Comparison of ENCODE assay signal across 28 mouse cellular contexts in genomic region chr4:59160959-59161670, GRCm38 (mm10). TPM values are rescaled to one million over a fixed set of nuclear protein-coding genes. Genes with fewer than 3 reads are reported as not detected.
DNase-seq lines count a peak whose midpoint lies in the region; ATAC-seq and TF ChIP-seq lines count a peak whose summit lies in the region.
"Had no signal": no experiment of that assay in that cellular context is flagged by ENCODE, and none has a peak within 500 bp of the region (broad histone marks: within the 10 kb centered on the region; RNA-seq: fewer than 3 reads in every experiment).

No protein-coding gene starts in this region.

- H3K4me2 ChIP-seq in lung, embryonic 16.5 days (ENCODE audit: low read depth, low read length) = no peak overlapping the region
- H3K4me2 ChIP-seq: embryonic facial prominence, embryonic 15.5 days; heart, embryonic 12.5 days; hindbrain, embryonic 14.5 days; intestine, embryonic 15.5 days had no signal

- no peaks in the 10 kb centered on the region for H3K27me3 ChIP-seq in heart, embryonic 10.5 days (ENCODE audit: insufficient read depth, poor library complexity, severe bottlenecking)
- no peaks in the 10 kb centered on the region for H3K27me3 ChIP-seq in lung, embryonic 16.5 days (ENCODE audit: control insufficient read depth, insufficient read depth, low read depth, low read length)
- H3K27me3 ChIP-seq: embryonic facial prominence, embryonic 15.5 days; heart, embryonic 12.5 days; intestine, embryonic 15.5 days; Patski had no signal

- no peaks in the 10 kb centered on the region for H3K36me3 ChIP-seq in heart, embryonic 10.5 days
- H3K36me3 ChIP-seq in lung, embryonic 16.5 days (ENCODE audit: control insufficient read depth, insufficient read depth, low read length) = no peaks in the 10 kb centered on the region
- H3K36me3 ChIP-seq: embryonic facial prominence, embryonic 15.5 days; forebrain, embryonic 10.5 days; heart, embryonic 12.5 days; hindbrain, embryonic 10.5 days; intestine, embryonic 15.5 days had no signal

- H3K9me3 ChIP-seq in heart, embryonic 10.5 days = no peaks in the 10 kb centered on the region
- H3K9me3 ChIP-seq in lung, embryonic 16.5 days (ENCODE audit: control insufficient read depth, low read length) = no peaks in the 10 kb centered on the region
- H3K9me3 ChIP-seq: embryonic facial prominence, embryonic 15.5 days; forebrain, embryonic 10.5 days; heart, embryonic 12.5 days; hindbrain, embryonic 10.5 days; intestine, embryonic 15.5 days had no signal

- H3K4me3 ChIP-seq in heart, embryonic 10.5 days = no peak overlapping the region
- H3K4me3 ChIP-seq in lung, embryonic 16.5 days (ENCODE audit: low read length) = no peak overlapping the region
- H3K4me3 ChIP-seq in lung, adult 2 months (replicated peaks; ENCODE audit: extremely low read depth, low read depth, low read length) = no peak overlapping the region
- no peak overlapping the region for H3K4me3 ChIP-seq in gastrocnemius, adult 2 months
- H3K4me3 ChIP-seq: embryonic facial prominence, embryonic 15.5 days; erythroblast, embryonic 14.5 days; forebrain, embryonic 10.5 days; heart, embryonic 12.5 days; hindbrain, embryonic 10.5 days; intestine, embryonic 15.5 days had no signal

- no peak overlapping the region for H3K9ac ChIP-seq in lung, embryonic 16.5 days (ENCODE audit: low read length)
- H3K9ac ChIP-seq: embryonic facial prominence, embryonic 15.5 days; heart, embryonic 12.5 days; hindbrain, embryonic 14.5 days; intestine, embryonic 15.5 days had no signal

- peaks cover 24% of the 10 kb centered on the region for H3K4me1 ChIP-seq in heart, embryonic 10.5 days
- peaks cover 10% of the 10 kb centered on the region for H3K4me1 ChIP-seq in lung, embryonic 16.5 days (replicated peaks; ENCODE audit: control insufficient read depth, insufficient read depth, low read length)
- H3K4me1 ChIP-seq in lung, adult 2 months (ENCODE audit: control insufficient read depth, insufficient read depth, low read length) = peaks cover 11% of the 10 kb centered on the region
- H3K4me1 ChIP-seq: hindbrain, embryonic 10.5 days had no signal

- 0 out of 2 replicates have a peak overlapping the region, but pooled peaks have one; percentile 38 for H3K27ac ChIP-seq in heart, embryonic 10.5 days
- peak overlapping the region; percentile 57 for H3K27ac ChIP-seq in lung, embryonic 16.5 days (ENCODE audit: low read length)
- no peak overlapping the region for H3K27ac ChIP-seq in gastrocnemius, adult 2 months
- H3K27ac ChIP-seq: embryonic facial prominence, embryonic 15.5 days; forebrain, embryonic 10.5 days; hindbrain, embryonic 10.5 days; hindbrain, embryonic 14.5 days; intestine, embryonic 15.5 days had no signal

- intact Hi-C loops in gastrocnemius, adult 2 months (cut with DNase I) = no loop called here

- TF ChIP-seq CTCF in lung, adult 2 months (IDR thresholded peaks at IDR 0.05; ENCODE audit: insufficient read depth, low read length) = no peak
- TF ChIP-seq CTCF in gastrocnemius, adult 2 months (IDR thresholded peaks at IDR 0.05) = no peak

- peak; percentile 91 for ATAC-seq in lung, embryonic 16.5 days (ENCODE audit: low read depth)
- ATAC-seq: activated CD4-positive, CD25-positive, alpha-beta regulatory T cell, adult 4 months; forebrain, embryonic 14.5 days; intestine, embryonic 15.5 days; Patski had no signal

- peak; percentile 69 for DNase-seq in adrenal gland, adult 2 months
- no peak for DNase-seq in adrenal gland, adult 18-20 months (ENCODE audit: low spot score in 2 of 2)
- DNase-seq in heart, embryonic 10.5 days (ENCODE audit: low spot score) = no peak
- no peak for DNase-seq in heart, adult 9 months (ENCODE audit: low spot score in 2 of 2)
- DNase-seq in lung, adult 2 months = no peak
- peak; percentile 39 for DNase-seq in Muller cell, postnatal 12 days (ENCODE audit: inconsistent ontology term)
- DNase-seq in gastrocnemius, adult 2 months = no peak
- DNase-seq: cerebellum, adult 18-20 months; cerebellum, adult 9-11 months; cerebellum, postnatal 36 days; gastrocnemius, postnatal 10 days; heart, adult 18-20 months had no signal

- TF ChIP-seq POLR2A in lung, adult 2 months (IDR thresholded peaks at IDR 0.05; ENCODE audit: borderline replicate concordance, extremely low read depth, low read depth, low read length) = no peak

- WGBS in heart, embryonic 10.5 days = 38% methylated on average over 8 of the region's 8 CpGs
- 38% methylated on average over 8 of the region's 8 CpGs for WGBS in lung, embryonic 16.5 days
- 67% methylated on average over 8 of the region's 8 CpGs for WGBS in lung, adult 2 months

RNA-seq across cellular contexts. Expression of gene AI481877, which starts 22.3 kb away (rescaled TPM):
- total RNA-seq in adrenal gland, adult 2 months (2021) = not detected
- not detected in 2 replicates for polyA plus RNA-seq in adrenal gland, adult 2 months (2012; rRNA removed)
- not detected for total RNA-seq in adrenal gland, adult 18-20 months (2021)
- not detected in 2 replicates for polyA plus RNA-seq in heart, embryonic 10.5 days (2016; fragmentation: Nextera tagmentation; extraction: Ambion mirVana)
- not detected in 2 replicates for polyA plus RNA-seq in lung, embryonic 16.5 days (2015; fragmentation: Nextera tagmentation; extraction: Ambion mirVana)
- 0.07 TPM in 1 of 2 replicates, not detected in the other for polyA plus RNA-seq in lung, adult 2 months (2012; rRNA removed)
- not detected for total RNA-seq in gastrocnemius, adult 2 months (2021)
- total RNA-seq: gastrocnemius, postnatal 10 days; gastrocnemius, postnatal 4 days; heart, adult 18-20 months; heart, postnatal 25 days; MEL had no signal
- polyA plus RNA-seq: activated CD4-positive, CD25-positive, alpha-beta regulatory T cell, adult 4 months; C2C12; embryonic facial prominence, embryonic 15.5 days; erythroblast, embryonic 14.5 days; forebrain, embryonic 10.5 days; forebrain, embryonic 14.5 days; heart, embryonic 12.5 days; heart, embryonic 16.5 days; hindbrain, embryonic 10.5 days; hindbrain, embryonic 14.5 days; intestine, embryonic 15.5 days had no signal

RNA-seq across cellular contexts. Expression of gene Ugcg, which starts 27.9 kb away (rescaled TPM):
- total RNA-seq in adrenal gland, adult 2 months (2021) = 10 to 100 TPM; 26.5 to 44.3 TPM
- 41.7 and 49.9 TPM in 2 replicates for polyA plus RNA-seq in adrenal gland, adult 2 months (2012; rRNA removed)
- total RNA-seq in adrenal gland, adult 18-20 months (2021) = 10 to 100 TPM; 31.7 to 32.0 TPM
- polyA plus RNA-seq in heart, embryonic 10.5 days (2016; fragmentation: Nextera tagmentation; extraction: Ambion mirVana) = 8.2 and 9.7 TPM in 2 replicates
- 9.7 and 10.5 TPM in 2 replicates for polyA plus RNA-seq in lung, embryonic 16.5 days (2015; fragmentation: Nextera tagmentation; extraction: Ambion mirVana)
- polyA plus RNA-seq in lung, adult 2 months (2012; rRNA removed) = 28.7 and 42.2 TPM in 2 replicates
- total RNA-seq in gastrocnemius, adult 2 months (2021) = 1 to 10 TPM; 7.6 to 9.1 TPM

Comparison
In these comparisons a context has a peak if more than half of its experiments do, and no peak if none do; other contexts are left out.
1. DNase-seq: peak in adrenal gland, adult 2 months (single experiment) and Muller cell, postnatal 12 days (single experiment); none in adrenal gland, adult 18-20 months (0 of 2), heart, embryonic 10.5 days (single experiment), heart, adult 9 months (0 of 2), lung, adult 2 months (single experiment) and gastrocnemius, adult 2 months (single experiment).